Mouse (Mus musculus) telencephalon, adult 2 months (tissue): ENCODE data around the gene Emx2.

ENCODE experiments used
- DNase-seq: peaks from one replicate; pipeline ENCODE4 v3.0.0-alpha.2; 2011; ENCODE audit warnings: low read depth, low spot score

Emx2 gene

GRCm38 (mm10) chr19:59462459-59463292 lies 4.5 kb downstream of the Emx2 start:
- no peak for DNase-seq

GRCm38 (mm10) chr19:59463842-59464443 lies 5.8 kb downstream of the Emx2 start:
- DNase-seq, result no peak

- no peak for DNase-seq
Observed at GRCm38 (mm10) chr19:59465281-59465680, 7.1 kb downstream of the Emx2 start.

- no peak for DNase-seq
Observed at GRCm38 (mm10) chr19:59465751-59466410, 7.7 kb downstream of the Emx2 start.

- no peak for DNase-seq
Observed at GRCm38 (mm10) chr19:59466417-59466937, 8.3 kb downstream of the Emx2 start.

GRCm38 (mm10) chr19:59467016-59467412 lies 8.8 kb downstream of the Emx2 start:
- DNase-seq, result no peak

- DNase-seq, result no peak
Observed at GRCm38 (mm10) chr19:59467413-59468064, 9.4 kb downstream of the Emx2 start.

- DNase-seq, result no peak
Observed at GRCm38 (mm10) chr19:59468065-59468810, 10.1 kb downstream of the Emx2 start.

- DNase-seq, result no peak
Observed at GRCm38 (mm10) chr19:59469035-59469949, 11.1 kb downstream of the Emx2 start.

GRCm38 (mm10) chr19:59470074-59470630 lies 12.0 kb downstream of the Emx2 start:
- no peak for DNase-seq

GRCm38 (mm10) chr19:59470913-59471312 lies 12.7 kb downstream of the Emx2 start:
- DNase-seq, result no peak

GRCm38 (mm10) chr19:59472844-59473243 lies 14.7 kb downstream of the Emx2 start:
- DNase-seq, result peak; percentile 32

- no peak for DNase-seq
Observed at GRCm38 (mm10) chr19:59479912-59480311, 21.7 kb downstream of the Emx2 start.

- no peak for DNase-seq
Observed at GRCm38 (mm10) chr19:59480563-59480962, 22.4 kb downstream of the Emx2 start.

- peak; percentile 32 for DNase-seq
Observed at GRCm38 (mm10) chr19:59492258-59492657, 34.1 kb downstream of the Emx2 start.

- no peak for DNase-seq
Observed at GRCm38 (mm10) chr19:59496832-59497231, 38.7 kb downstream of the Emx2 start.

- no peak for DNase-seq
Observed at GRCm38 (mm10) chr19:59508896-59509295, 50.7 kb downstream of the Emx2 start.

GRCm38 (mm10) chr19:59513181-59513580 lies 55.0 kb downstream of the Emx2 start:
- no peak for DNase-seq
